Mouse (Mus musculus) urinary bladder, postnatal 4 days (tissue): ENCODE data around the gene Ppp4r4.

Experiments
- DNase-seq, 2 experiments: peaks; one replicate each; pipeline ENCODE4 v3.0.0; 2021 to 2022; ENCODE audit warnings: low spot score in 2 of 2

Ppp4r4 gene

GRCm38 (mm10) chr12:103532020-103532648, at the start of gene Ppp4r4:
Ppp4r4 (plus strand) TSS chr12:103532283.
- peak; percentile 92 to 93 for DNase-seq

GRCm38 (mm10) chr12:103482781-103483180, 49.3 kb upstream of the Ppp4r4 start:
- DNase-seq, result no peak

GRCm38 (mm10) chr12:103484200-103484972, 47.7 kb upstream of the Ppp4r4 start:
- DNase-seq, result peak; percentile 13 to 56

GRCm38 (mm10) chr12:103486726-103487125, 45.4 kb upstream of the Ppp4r4 start:
- DNase-seq, result peak in 1 of 2 experiments; percentile 22

GRCm38 (mm10) chr12:103487276-103487675, 44.8 kb upstream of the Ppp4r4 start:
- DNase-seq, result no peak

GRCm38 (mm10) chr12:103487750-103488149, 44.3 kb upstream of the Ppp4r4 start:
- DNase-seq, result no peak

- DNase-seq, result no peak
These were observed 40.9 kb upstream of the Ppp4r4 start for GRCm38 (mm10) chr12:103491091-103491730.

GRCm38 (mm10) chr12:103492767-103493166, 39.3 kb upstream of the Ppp4r4 start:
- peak; percentile 41 to 74 for DNase-seq

- no peak for DNase-seq
These were observed 37.6 kb upstream of the Ppp4r4 start for GRCm38 (mm10) chr12:103494486-103494885.

GRCm38 (mm10) chr12:103498768-103499167, 33.3 kb upstream of the Ppp4r4 start:
- no peak for DNase-seq

GRCm38 (mm10) chr12:103499261-103499660, 32.8 kb upstream of the Ppp4r4 start:
- no peak for DNase-seq

- no peak for DNase-seq
These were observed 28.8 kb upstream of the Ppp4r4 start for GRCm38 (mm10) chr12:103503300-103503699.

GRCm38 (mm10) chr12:103504402-103504801, 27.7 kb upstream of the Ppp4r4 start:
- no peak for DNase-seq

GRCm38 (mm10) chr12:103508346-103508745, 23.7 kb upstream of the Ppp4r4 start:
- no peak for DNase-seq

- no peak for DNase-seq
These were observed 22.2 kb upstream of the Ppp4r4 start for GRCm38 (mm10) chr12:103509893-103510292.

- no peak for DNase-seq
These were observed 20.5 kb upstream of the Ppp4r4 start for GRCm38 (mm10) chr12:103511586-103511985.

- DNase-seq, result no peak
These were observed 19.0 kb upstream of the Ppp4r4 start for GRCm38 (mm10) chr12:103513039-103513438.

GRCm38 (mm10) chr12:103513451-103513871, 18.6 kb upstream of the Ppp4r4 start:
- DNase-seq, result no peak

- no peak for DNase-seq
These were observed 17.7 kb upstream of the Ppp4r4 start for GRCm38 (mm10) chr12:103514354-103514753.

GRCm38 (mm10) chr12:103515638-103516037, 16.4 kb upstream of the Ppp4r4 start:
- DNase-seq, result no peak

GRCm38 (mm10) chr12:103518640-103519039, 13.4 kb upstream of the Ppp4r4 start:
- DNase-seq, result no peak

GRCm38 (mm10) chr12:103530596-103530995, 1.5 kb upstream of the Ppp4r4 start:
- DNase-seq, result no peak
